Mouse (Mus musculus) MEL (cell line): ENCODE measurements around the gene Tmem120a. TPM values are rescaled to one million over a fixed set of nuclear protein-coding genes. Genes with fewer than 3 reads are reported as not detected.

ENCODE experiments used
- DNase-seq: peaks from one replicate; pipeline ENCODE4 v3.0.0; 2011; ENCODE audit warnings: low read depth, low spot score
- H3K27ac ChIP-seq: 2 replicates; pipeline ENCODE4 v1.5.1; 2012; ENCODE audit warnings: low read depth, mild to moderate bottlenecking, control low read depth, low read length, moderate library complexity; ENCODE audit not compliant: control insufficient read depth
- H3K27me3 ChIP-seq, 2 experiments: fragments of 150-350 bp in 1 of 2; sonication (generic) in 1 of 2; 2 replicates each; pipeline ENCODE4 v1.6.1; 2012; ENCODE audit warnings: low read length in 2 of 2, mild to moderate bottlenecking in 2 of 2, improper control_type of control experiment in 1 of 2, moderate library complexity in 1 of 2; ENCODE audit not compliant: insufficient read depth in 2 of 2, control insufficient read depth in 1 of 2
- H3K36me3 ChIP-seq, 2 experiments: 2 replicates each; pipeline ENCODE4 v1.6.1; 2012 to 2014; ENCODE audit warnings: low read length in 2 of 2, improper control_type of control experiment in 1 of 2, inconsistent platforms in 1 of 2, mild to moderate bottlenecking in 1 of 2; ENCODE audit not compliant: insufficient read depth in 2 of 2, control insufficient read depth in 1 of 2
- H3K4me1 ChIP-seq, 2 experiments: fragments of 150-350 bp in 1 of 2; sonication (generic) in 1 of 2; 2 replicates each; pipeline ENCODE4 v1.6.1; 2012; ENCODE audit warnings: low read length in 2 of 2, improper control_type of control experiment in 1 of 2, mild to moderate bottlenecking in 1 of 2; ENCODE audit not compliant: insufficient read depth in 2 of 2, control insufficient read depth in 1 of 2
- H3K4me3 ChIP-seq, 2 experiments: fragments of 150-350 bp in 1 of 2; sonication (generic) in 1 of 2; 2 replicates each; pipeline ENCODE4 v1.5.1; 2012; ENCODE audit warnings: low read depth in 2 of 2, low read length in 2 of 2, mild to moderate bottlenecking in 2 of 2, moderate library complexity in 2 of 2, control low read depth in 1 of 2, improper control_type of control experiment in 1 of 2; ENCODE audit not compliant: control insufficient read depth in 1 of 2, insufficient read depth in 1 of 2
- H3K79me2 ChIP-seq: 2 replicates; pipeline ENCODE4 v1.6.1; 2012; ENCODE audit warnings: mild to moderate bottlenecking, low read length, moderate library complexity; ENCODE audit not compliant: control insufficient read depth, poor library complexity, insufficient read depth
- H3K9ac ChIP-seq: 2 replicates; pipeline ENCODE4 v1.6.1; 2012; ENCODE audit warnings: low read depth, mild to moderate bottlenecking, control low read depth, low read length, moderate library complexity; ENCODE audit not compliant: control insufficient read depth, poor library complexity, severe bottlenecking
- H3K9me3 ChIP-seq: fragments of 150-350 bp; sonication (generic); replicated peaks from 2 replicates; pipeline ENCODE4 v1.6.1; 2012; ENCODE audit warnings: mild to moderate bottlenecking, low read length, improper control_type of control experiment, moderate library complexity; ENCODE audit not compliant: insufficient read depth
- CHD1 ChIP-seq: IDR thresholded peaks from 2 replicates; pipeline ENCODE4 v1.6.1; 2012; ENCODE audit warnings: low read depth, mild to moderate bottlenecking, inconsistent platforms, low read length, improper control_type of control experiment
- CTCF ChIP-seq, 3 experiments: IDR thresholded peaks in 2 of 3; conservative IDR thresholded peaks in 1 of 3; 2 replicates each; pipeline ENCODE4 v1.5.1; 2011 to 2012; ENCODE audit warnings: low read length in 3 of 3, low read depth in 2 of 3, mild to moderate bottlenecking in 2 of 3, improper control_type of control experiment in 1 of 3, inconsistent platforms in 1 of 3, mixed read lengths in 1 of 3, moderate library complexity in 1 of 3; ENCODE audit not compliant: control insufficient read depth in 1 of 3, insufficient read depth in 1 of 3, poor library complexity in 1 of 3, severe bottlenecking in 1 of 3
- E2F4 ChIP-seq: IDR thresholded peaks from 2 replicates; pipeline ENCODE4 v1.6.1; 2011; ENCODE audit warnings: low read depth, low read length, improper control_type of control experiment, borderline replicate concordance
- EP300 ChIP-seq, 2 experiments: IDR thresholded peaks; 2 replicates each; pipeline ENCODE4 v1.6.1; 2011; ENCODE audit warnings: improper control_type of control experiment in 2 of 2, low read length in 2 of 2, low read depth in 1 of 2, mild to moderate bottlenecking in 1 of 2
- ETS1 ChIP-seq: IDR thresholded peaks from 2 replicates; pipeline ENCODE4 v1.6.1; 2012; ENCODE audit warnings: low read depth, mild to moderate bottlenecking, inconsistent platforms, low read length, improper control_type of control experiment, moderate library complexity
- GABPA ChIP-seq: IDR thresholded peaks from 2 replicates; pipeline ENCODE4 v1.6.1; 2012; ENCODE audit warnings: low read depth, mild to moderate bottlenecking, inconsistent platforms, low read length, improper control_type of control experiment, moderate library complexity
- GATA1 ChIP-seq: IDR thresholded peaks from 2 replicates; pipeline ENCODE4 v1.6.1; 2011; ENCODE audit warnings: low read depth, low read length, improper control_type of control experiment
- JUND ChIP-seq: IDR thresholded peaks from 2 replicates; pipeline ENCODE4 v1.6.1; 2011; ENCODE audit warnings: low read depth, mild to moderate bottlenecking, improper control_type of control experiment, low read length
- MAFK ChIP-seq: IDR thresholded peaks from 2 replicates; pipeline ENCODE4 v1.6.1; 2011; ENCODE audit warnings: low read depth, mild to moderate bottlenecking, low read length, improper control_type of control experiment, borderline replicate concordance
- MAX ChIP-seq: IDR thresholded peaks from 2 replicates; pipeline ENCODE4 v1.6.1; 2011; ENCODE audit warnings: low read length, improper control_type of control experiment
- MEF2A ChIP-seq: IDR thresholded peaks from 2 replicates; pipeline ENCODE4 v1.6.1; 2014; ENCODE audit warnings: low read depth, mild to moderate bottlenecking, inconsistent platforms, low read length, improper control_type of control experiment; ENCODE audit not compliant: poor library complexity, insufficient replicate concordance, severe bottlenecking; ENCODE audit errors: extremely low read depth
- MXI1 ChIP-seq: IDR thresholded peaks from 2 replicates; pipeline ENCODE4 v1.6.1; 2011; ENCODE audit warnings: mild to moderate bottlenecking, low read depth, low read length, improper control_type of control experiment
- MYB ChIP-seq: IDR thresholded peaks from 2 replicates; pipeline ENCODE4 v1.6.1; 2011; ENCODE audit warnings: mild to moderate bottlenecking, low read depth, low read length, improper control_type of control experiment
- MYC ChIP-seq: IDR thresholded peaks from 2 replicates; pipeline ENCODE4 v1.6.1; 2011; ENCODE audit warnings: low read depth, mild to moderate bottlenecking, low read length, improper control_type of control experiment, moderate library complexity
- NELFE ChIP-seq: IDR thresholded peaks from 2 replicates; pipeline ENCODE4 v1.6.1; 2011; ENCODE audit warnings: low read depth, low read length, improper control_type of control experiment
- NRF1 ChIP-seq: IDR thresholded peaks from 2 replicates; pipeline ENCODE4 v1.6.1; 2014; ENCODE audit warnings: low read depth, mild to moderate bottlenecking, inconsistent platforms, low read length, improper control_type of control experiment, moderate library complexity; ENCODE audit not compliant: poor library complexity, insufficient read depth, severe bottlenecking
- POLR2AphosphoS2 ChIP-seq: IDR thresholded peaks from 2 replicates; pipeline ENCODE4 v1.6.1; 2011; ENCODE audit warnings: low read length, improper control_type of control experiment
- RAD21 ChIP-seq: IDR thresholded peaks from 2 replicates; pipeline ENCODE4 v1.6.1; 2011; ENCODE audit warnings: mild to moderate bottlenecking, low read depth, low read length, improper control_type of control experiment
- SIN3A ChIP-seq: IDR thresholded peaks from 2 replicates; pipeline ENCODE4 v1.6.1; 2012; ENCODE audit warnings: low read length, improper control_type of control experiment, inconsistent platforms
- SMC3 ChIP-seq: IDR thresholded peaks from 2 replicates; pipeline ENCODE4 v1.6.1; 2011; ENCODE audit warnings: low read depth, low read length, improper control_type of control experiment
- TAL1 ChIP-seq: IDR thresholded peaks from 2 replicates; pipeline ENCODE4 v1.6.1; 2012; ENCODE audit warnings: mild to moderate bottlenecking, inconsistent platforms, low read length, moderate library complexity, mixed read lengths
- TCF12 ChIP-seq: IDR thresholded peaks from 2 replicates; pipeline ENCODE4 v1.6.1; 2014; ENCODE audit warnings: low read depth, mild to moderate bottlenecking, inconsistent platforms, low read length, improper control_type of control experiment, moderate library complexity
- USF2 ChIP-seq, 2 experiments: IDR thresholded peaks; 2 replicates each; pipeline ENCODE4 v1.6.1; 2011 to 2012; ENCODE audit warnings: improper control_type of control experiment in 2 of 2, low read length in 2 of 2, borderline replicate concordance in 1 of 2, inconsistent platforms in 1 of 2, low read depth in 1 of 2, mild to moderate bottlenecking in 1 of 2; ENCODE audit not compliant: insufficient read depth in 1 of 2
- ZC3H11A ChIP-seq: IDR thresholded peaks from 2 replicates; pipeline ENCODE4 v1.6.1; 2012; ENCODE audit warnings: low read depth, mild to moderate bottlenecking, inconsistent platforms, low read length, improper control_type of control experiment
- ZKSCAN1 ChIP-seq: IDR thresholded peaks from 2 replicates; pipeline ENCODE4 v1.6.1; 2012; ENCODE audit warnings: low read depth, mild to moderate bottlenecking, inconsistent platforms, low read length, improper control_type of control experiment, moderate library complexity
- ZMIZ1 ChIP-seq: IDR thresholded peaks from 2 replicates; pipeline ENCODE4 v1.6.1; 2012; ENCODE audit warnings: low read depth, mild to moderate bottlenecking, inconsistent platforms, low read length, improper control_type of control experiment, moderate library complexity
- ZNF384 ChIP-seq: IDR thresholded peaks from 2 replicates; pipeline ENCODE4 v1.6.1; 2012; ENCODE audit warnings: low read depth, mild to moderate bottlenecking, inconsistent platforms, low read length, improper control_type of control experiment
- polyA plus RNA-seq, 2 experiments: library from polyadenylated mRNA; stranded (reverse) in 1 of 2; unstranded in 1 of 2; fragments of >175 nt in 1 of 2; fragments of >200 nt in 1 of 2; gene quantifications; 2 replicates each; pipeline versions ENCODE4 v1.2.1 to v1.2.4; 2012; ENCODE audit warnings: low replicate concordance in 2 of 2, low read depth in 1 of 2; ENCODE audit not compliant: insufficient read length in 2 of 2, insufficient read depth in 1 of 2, missing spikeins in 1 of 2
- total RNA-seq: library from RNA; depleted of rRNA; stranded (reverse); fragments of 300-350 nt; gene quantifications from 2 replicates; pipeline ENCODE4 v1.2.3, GENCODE M21; 2012

Tmem120a gene
- total and polyA plus RNA-seq, 3 experiments = 19.6 to 38.8 TPM; not detected in 1

DNA sequence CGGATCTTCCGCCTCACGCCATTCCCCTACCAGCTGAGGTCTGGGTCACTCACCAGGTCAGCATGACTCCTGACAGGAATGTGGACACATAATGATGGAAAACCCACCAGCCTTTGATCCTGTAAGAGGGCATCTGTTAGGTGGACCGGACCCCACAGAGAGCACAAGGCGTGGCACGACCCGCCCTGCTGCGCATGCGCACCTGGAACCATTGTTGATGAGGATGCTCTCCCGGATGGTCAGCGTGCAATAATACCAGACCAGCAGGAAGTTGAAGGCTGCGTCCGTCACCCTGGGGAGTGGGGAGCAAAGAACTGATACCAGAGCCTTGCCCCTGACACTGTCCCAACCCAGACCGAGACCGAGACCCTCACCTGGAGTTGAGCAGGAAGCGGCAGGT lies 7.7 kb downstream of the Tmem120a start:
- Histone ChIP-seq H3K27ac (no peak overlapping the region), H3K9ac (no peak overlapping the region), H3K27me3 (no peaks in the 10 kb centered on the region), H3K9me3 (no peaks in the 10 kb centered on the region), H3K4me1 (0 out of 4 replicates have a peak, but pooled peaks cover 0 to 3% of the 10 kb centered on the region in 2 experiments), H3K36me3 (peaks cover 0 to 2% of the 10 kb centered on the region in 2 experiments; a peak in 1 of 4 replicates), H3K79me2 (no peaks in the 10 kb centered on the region), H3K4me3 (no peak overlapping the region)
- no peak for DNase-seq
- TF ChIP-seq MAFK (no peak), CTCF (IDR thresholded peaks at IDR 0.05 in 2 of 3, conservative IDR thresholded peaks at IDR 0.05 in 1 of 3; ENCODE audit: control insufficient read depth in 1 of 3, insufficient read depth in 1 of 3, low read depth in 2 of 3, low read length in 3 of 3, poor library complexity in 1 of 3, severe bottlenecking in 1 of 3) (no peak), NRF1 (no peak), TAL1 (no peak), MYB (no peak), E2F4 (no peak), EP300 (IDR thresholded peaks at IDR 0.05; ENCODE audit: low read depth in 1 of 2, low read length in 2 of 2) (no peak), MEF2A (no peak), MAX (no peak), TCF12 (no peak), MYC (no peak), ZMIZ1 (no peak), RAD21 (no peak), POLR2AphosphoS2 (no peak), JUND (no peak), ETS1 (no peak), SIN3A (no peak), NELFE (no peak), ZKSCAN1 (no peak)

DNA sequence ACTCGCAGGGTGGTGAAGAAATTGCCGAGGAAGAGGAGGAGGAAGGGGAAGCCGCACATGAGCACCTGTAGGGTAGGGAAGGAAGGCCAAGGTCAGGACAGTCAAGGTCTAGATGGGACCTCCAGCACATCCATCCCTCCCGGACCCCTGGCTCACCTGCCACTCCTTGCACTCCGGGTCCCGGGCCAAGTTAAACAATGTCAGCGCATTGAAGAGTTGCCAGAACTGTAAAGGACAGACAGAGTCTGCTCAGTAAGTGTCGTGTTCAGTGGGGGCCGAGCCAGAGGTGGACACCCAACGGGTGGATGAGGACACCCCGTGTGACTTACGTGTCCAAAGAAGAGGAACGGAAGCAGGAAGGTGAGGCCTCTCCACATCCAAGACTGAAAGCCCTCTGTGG lies 8.5 kb downstream of the Tmem120a start:
- H3K27ac ChIP-seq = no peak overlapping the region
- TF ChIP-seq ZNF384 (no peak), NRF1 (no peak), NELFE (no peak), GATA1 (no peak), CTCF (IDR thresholded peaks at IDR 0.05 in 2 of 3, conservative IDR thresholded peaks at IDR 0.05 in 1 of 3; ENCODE audit: control insufficient read depth in 1 of 3, insufficient read depth in 1 of 3, low read depth in 2 of 3, low read length in 3 of 3, poor library complexity in 1 of 3, severe bottlenecking in 1 of 3) (no peak), E2F4 (no peak), SMC3 (no peak), USF2 (IDR thresholded peaks at IDR 0.05; ENCODE audit: borderline replicate concordance in 1 of 2, insufficient read depth in 1 of 2, low read depth in 1 of 2, low read length in 2 of 2) (no peak), MXI1 (no peak), GABPA (no peak), MAX (no peak), CHD1 (no peak), EP300 (IDR thresholded peaks at IDR 0.05; ENCODE audit: low read depth in 1 of 2, low read length in 2 of 2) (no peak), POLR2AphosphoS2 (no peak), MAFK (no peak), ZC3H11A (no peak), MEF2A (no peak)
- TF ChIP-seq, all 39 proteins: peak for 0
- Histone ChIP-seq H3K4me1 (0 out of 4 replicates have a peak, but pooled peaks cover 0 to 3% of the 10 kb centered on the region in 2 experiments), H3K9me3 (no peaks in the 10 kb centered on the region), H3K9ac (no peak overlapping the region), H3K36me3 (peaks cover 0 to 2% of the 10 kb centered on the region in 2 experiments; a peak in 1 of 4 replicates), H3K79me2 (no peaks in the 10 kb centered on the region), H3K4me3 (no peak overlapping the region), H3K27me3 (no peaks in the 10 kb centered on the region)
- DNase-seq = no peak
